Mouse (Mus musculus): ENCODE results near the gene Dph1.

- no peak for TF ChIP-seq ZNF384 (IDR thresholded peaks at IDR 0.05; ENCODE audit: low read depth, low read length)
- TF ChIP-seq MAFK (IDR thresholded peaks at IDR 0.05; ENCODE audit: insufficient read depth, low read depth, low read length), result peak; percentile 46; the same call in 1 of the 2 replicates
- no peak for TF ChIP-seq ZC3H11A (IDR thresholded peaks at IDR 0.05; ENCODE audit: borderline replicate concordance, low read depth, low read length)
- TF ChIP-seq CHD2 (IDR thresholded peaks at IDR 0.05; ENCODE audit: low read depth, low read length), result no peak
Measured at GRCm38 (mm10) chr11:75150346-75150745, 40.7 kb downstream of the Dph1 start.

Measured in ES-E14 (cell line).